Mouse (Mus musculus) c-Kit-positive CD71-positive TER-119-negative erythroid progenitor cells, embryonic 14.5 days (primary cell): Measurements from ENCODE around the gene Gng12.
"Not testable (repeated sequence)": the region's sequence is repeated elsewhere in the genome, so short reads cannot be mapped to it uniquely, and the experiment has no call there.

Experiments
- DNase-seq: peaks from one replicate; pipeline ENCODE4 v3.0.0-alpha.2; 2013; ENCODE audit warnings: low read depth

Gng12 gene

DNA sequence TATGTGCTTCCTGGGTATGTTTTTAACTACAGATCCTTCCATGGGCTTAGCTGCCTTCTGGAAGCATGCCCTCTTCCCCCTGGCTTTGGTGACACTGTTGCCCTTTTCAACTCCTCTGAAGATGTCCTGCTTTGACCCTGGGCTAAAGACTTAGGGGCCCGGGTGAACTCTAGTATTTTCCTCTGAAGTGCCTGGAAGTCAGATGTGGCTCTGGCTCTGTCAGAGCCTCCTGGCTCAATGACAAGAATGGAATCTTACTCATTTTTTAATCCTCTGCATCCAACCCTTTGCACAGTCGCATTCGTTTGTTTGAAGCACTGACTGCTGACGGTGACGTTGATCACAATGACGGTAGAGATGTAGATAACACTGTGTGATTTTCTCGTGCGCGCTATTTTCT, 96.0 kb downstream of the Gng12 start:
- DNase-seq: no peak

GRCm38 (mm10) chr6:66992786-66993185, 96.6 kb downstream of the Gng12 start:
- no peak for DNase-seq

- DNase-seq: no peak
Observed at GRCm38 (mm10) chr6:66994981-66995380, 98.8 kb downstream of the Gng12 start.

- no peak for DNase-seq
Observed at GRCm38 (mm10) chr6:66995825-66996224, 99.6 kb downstream of the Gng12 start.

GRCm38 (mm10) chr6:66996257-66996656, 100.1 kb downstream of the Gng12 start:
- DNase-seq: no peak

GRCm38 (mm10) chr6:66998645-66999044, 102.4 kb downstream of the Gng12 start:
- no peak for DNase-seq

DNA sequence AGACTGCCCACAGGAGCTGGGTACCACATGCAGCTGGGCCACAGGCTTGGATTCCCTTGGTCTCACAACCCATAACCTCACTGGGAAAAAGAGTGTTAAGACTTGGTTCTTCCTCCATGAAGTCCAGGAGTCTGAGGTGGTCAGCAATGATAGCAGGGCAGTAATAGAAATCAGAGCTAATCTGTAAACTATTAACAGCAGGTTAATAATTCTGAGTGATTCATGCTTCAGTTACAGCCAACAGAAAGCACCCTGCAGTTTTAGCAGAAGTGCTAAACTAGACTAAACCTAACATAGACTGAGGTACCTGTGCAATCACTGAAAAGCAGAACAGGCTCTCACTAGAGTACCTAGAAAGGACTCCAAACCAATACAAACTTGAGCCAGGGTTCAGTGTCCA, 103.6 kb downstream of the Gng12 start:
- no peak for DNase-seq

DNA sequence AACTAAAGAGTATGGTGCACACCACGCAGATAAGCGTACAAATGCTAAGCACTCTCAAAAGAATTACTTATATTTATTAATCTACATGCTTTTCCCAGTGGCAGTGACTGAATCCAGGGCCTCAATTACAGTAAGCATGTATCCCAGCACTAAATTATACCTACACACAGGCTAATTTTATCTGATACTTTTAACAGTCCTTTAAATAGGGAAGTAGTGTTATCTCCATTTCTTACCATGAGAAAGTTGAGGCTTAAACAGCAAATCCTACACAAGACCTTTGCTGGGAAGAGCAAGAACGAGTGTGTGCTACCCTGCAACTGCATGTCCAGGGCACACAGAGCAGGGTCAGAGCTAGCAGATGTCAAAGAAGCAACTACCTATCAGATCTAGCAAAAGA, 113.7 kb downstream of the Gng12 start:
- DNase-seq: no peak

- no peak for DNase-seq
Observed at GRCm38 (mm10) chr6:67010370-67011216, 114.4 kb downstream of the Gng12 start.

- no peak for DNase-seq
Observed at GRCm38 (mm10) chr6:67011217-67011518, 115.0 kb downstream of the Gng12 start.

GRCm38 (mm10) chr6:67013293-67013948, 117.2 kb downstream of the Gng12 start:
- DNase-seq: no peak

DNA sequence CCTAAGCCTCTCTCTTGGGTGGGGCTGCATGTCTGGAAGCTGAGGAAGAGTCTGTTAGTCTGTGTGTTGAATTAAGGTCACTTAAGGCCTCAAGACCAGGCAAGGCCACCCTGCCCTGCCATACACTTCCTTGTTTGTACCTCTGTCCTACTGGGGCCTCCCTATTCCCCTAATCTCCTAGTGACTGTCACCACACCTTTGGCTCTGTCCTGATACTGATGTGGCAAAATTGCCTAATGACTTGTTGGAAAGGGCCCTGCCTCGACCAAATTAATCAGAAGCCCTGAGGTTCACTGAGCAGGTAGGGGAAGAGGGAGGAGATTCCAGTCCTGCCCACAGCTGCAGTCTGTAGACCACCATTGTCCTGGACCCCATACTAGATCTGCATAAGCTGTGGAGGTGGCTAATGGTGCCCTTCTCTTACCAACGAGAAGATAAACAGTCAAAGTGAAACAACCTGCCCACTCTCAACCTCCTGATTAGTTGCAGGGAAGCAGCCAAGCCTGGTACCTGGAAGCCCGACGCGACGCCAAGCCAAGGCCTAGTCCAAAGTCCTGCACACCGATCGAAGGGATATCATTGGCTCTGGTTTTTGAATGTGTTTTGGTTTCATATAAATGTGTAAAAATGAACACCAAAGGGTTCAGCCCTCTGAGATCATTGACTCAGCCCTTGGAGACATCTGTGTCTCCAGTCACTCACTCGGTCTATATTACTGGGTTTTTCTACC, 117.9 kb downstream of the Gng12 start:
- DNase-seq: no peak

DNA sequence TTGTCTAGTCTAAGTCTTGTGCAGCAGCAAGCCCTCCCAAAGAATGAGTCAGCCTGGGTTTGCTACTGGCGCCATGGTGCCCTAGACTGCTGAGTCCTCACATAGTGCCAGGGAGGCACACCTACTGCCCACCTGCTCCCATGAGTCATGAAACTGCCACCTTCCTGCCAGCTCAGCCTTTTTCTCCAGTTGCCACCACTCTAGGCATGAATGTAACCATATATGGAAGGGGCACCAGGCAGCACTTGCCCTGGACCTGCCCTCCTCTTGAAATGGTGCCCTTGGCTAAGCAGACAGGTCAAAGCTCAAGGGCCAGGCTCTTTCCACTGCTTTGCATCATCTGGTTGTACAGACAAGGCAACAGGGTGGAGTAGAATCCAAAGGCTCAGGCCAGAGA, 118.5 kb downstream of the Gng12 start:
- DNase-seq: no peak

GRCm38 (mm10) chr6:67015739-67016519, 119.7 kb downstream of the Gng12 start:
- DNase-seq: no peak

DNA sequence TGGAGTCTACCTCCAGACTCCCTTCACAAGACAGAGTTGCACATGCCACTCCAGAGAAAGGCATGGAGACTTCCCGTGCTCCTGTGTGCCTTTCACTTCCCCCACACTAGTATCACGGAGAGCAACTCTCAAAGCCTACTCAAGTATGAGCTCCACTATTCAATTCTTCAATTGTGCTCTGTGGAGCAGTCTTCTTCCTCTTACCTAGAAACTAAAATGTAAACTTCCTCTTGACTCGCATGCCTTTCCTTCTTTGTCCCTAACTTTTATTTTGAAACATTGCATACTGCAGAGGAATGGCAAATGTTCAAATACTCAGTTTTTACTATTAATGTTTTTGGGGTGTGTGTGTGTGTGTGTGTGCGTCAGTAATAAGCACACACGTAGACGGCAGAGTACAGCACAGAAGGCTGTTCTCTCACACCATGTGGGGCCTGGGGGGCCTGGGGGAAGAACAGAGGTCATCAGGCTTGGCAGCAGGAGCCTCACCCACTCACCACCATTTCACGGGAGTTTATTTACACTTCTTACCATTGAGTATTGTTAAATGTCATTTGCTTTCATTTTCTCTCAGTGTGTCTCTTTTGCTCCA, 120.4 kb downstream of the Gng12 start:
- DNase-seq: no peak

- DNase-seq: no peak
Observed at GRCm38 (mm10) chr6:67018365-67018764, 122.2 kb downstream of the Gng12 start.

- DNase-seq: not testable (repeated sequence)
Observed at GRCm38 (mm10) chr6:67019001-67019400, 122.8 kb downstream of the Gng12 start.

- no peak for DNase-seq
Observed at GRCm38 (mm10) chr6:67021308-67021707, 125.1 kb downstream of the Gng12 start.

DNA sequence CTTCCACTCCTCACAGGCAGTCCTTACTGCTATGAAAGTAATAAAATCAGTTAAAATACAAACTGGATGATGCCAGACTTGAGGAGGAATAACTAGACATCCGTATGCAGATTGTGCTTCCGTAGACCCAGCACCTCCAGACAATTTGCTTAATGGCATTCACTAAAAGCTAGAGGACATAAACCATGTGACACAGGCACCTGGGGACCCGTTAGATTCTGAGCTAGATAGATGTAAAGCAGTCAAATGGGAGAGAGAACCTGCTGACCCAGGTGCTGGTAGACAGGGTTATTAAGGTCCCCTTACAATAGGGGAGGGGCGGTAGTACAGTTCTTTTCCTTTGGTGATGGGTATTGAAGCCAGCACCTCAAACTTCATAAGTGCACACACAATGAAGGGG, 127.5 kb downstream of the Gng12 start:
- DNase-seq: no peak

DNA sequence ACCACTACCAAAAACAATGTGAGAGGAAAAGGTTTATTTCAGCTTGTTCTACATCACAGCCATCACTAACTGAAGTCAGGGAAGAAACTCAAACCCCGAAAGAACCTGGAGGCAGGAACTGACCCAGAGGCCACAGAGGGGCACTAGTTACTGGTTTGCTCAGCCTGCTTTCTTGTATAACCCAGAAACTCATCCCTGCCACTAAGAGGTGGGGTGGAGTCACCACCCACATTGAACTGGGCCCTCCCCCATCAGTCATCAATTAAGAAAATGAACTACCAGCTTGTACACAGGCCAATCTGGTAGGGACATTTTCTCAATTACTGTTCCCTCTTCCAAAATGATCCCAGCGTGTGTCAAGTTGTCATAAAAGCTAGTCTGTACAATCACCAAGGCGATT, 130.5 kb downstream of the Gng12 start:
- no peak for DNase-seq

DNA sequence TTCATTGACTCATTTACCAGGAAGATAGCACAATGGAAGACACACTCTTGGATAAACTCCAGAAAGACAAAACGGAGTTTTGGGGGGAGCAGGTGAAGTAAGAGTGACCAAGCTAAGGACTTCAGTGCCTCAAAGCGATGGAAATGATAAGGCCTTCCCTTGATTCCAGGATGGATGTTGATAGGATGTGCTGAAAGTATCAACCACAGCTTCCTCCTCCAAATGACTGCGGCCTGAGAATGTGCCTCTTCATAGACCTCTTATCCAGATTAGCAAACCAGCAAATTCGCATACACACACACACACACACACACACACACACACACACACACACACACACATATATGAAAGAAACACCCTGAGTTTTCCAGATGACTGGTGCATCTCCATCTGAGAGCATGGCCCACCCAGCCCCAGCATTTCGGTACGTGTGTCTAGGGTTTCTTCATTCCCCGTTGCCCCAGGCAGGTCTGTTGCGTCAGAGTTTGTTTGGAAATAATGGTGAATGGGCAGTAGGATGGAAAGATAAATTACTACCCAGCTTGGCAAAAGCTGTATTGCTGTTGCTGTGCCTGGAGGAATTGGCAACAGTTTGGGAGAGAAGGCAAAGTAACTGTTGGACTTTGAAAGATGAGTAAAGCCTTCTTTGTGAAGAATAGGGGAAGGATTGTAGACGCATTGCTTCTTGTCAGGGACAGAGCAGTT, 131.4 kb downstream of the Gng12 start:
- no peak for DNase-seq
